Mouse (Mus musculus) hindbrain, postnatal 0 days (tissue): ENCODE results near the gene Wnk1. TPM values are rescaled to one million over a fixed set of nuclear protein-coding genes. Genes with fewer than 3 reads are reported as not detected.
"Not testable (repeated sequence)": the region's sequence is repeated elsewhere in the genome, so short reads cannot be mapped to it uniquely, and the experiment has no call there.

Source experiments
- ATAC-seq: fragments of 200-750 bp; cut with Nextera tagmentation; 2 replicates; pipeline ENCODE4 v1.8.0; 2017; ENCODE audit warnings: mild to moderate bottlenecking, moderate TSS enrichment, moderate library complexity
- DNase-seq: peaks from one replicate; pipeline ENCODE4 v3.0.0-alpha.2; 2015; ENCODE audit warnings: low spot score
- H3K27ac ChIP-seq: fragments of 300-500 bp; sonication (generic); 2 replicates; pipeline ENCODE4 v1.5.1; 2014; ENCODE audit warnings: mild to moderate bottlenecking
- H3K27me3 ChIP-seq: fragments of 300-500 bp; sonication (generic); 2 replicates; pipeline ENCODE4 v1.6.1; 2014; ENCODE audit warnings: low read length, mixed read lengths; ENCODE audit not compliant: insufficient read depth
- H3K36me3 ChIP-seq: fragments of 300-500 bp; sonication (generic); 2 replicates; pipeline ENCODE4 v1.6.1; 2014; ENCODE audit warnings: low read length, mixed read lengths; ENCODE audit not compliant: insufficient read depth
- H3K4me1 ChIP-seq: fragments of 300-500 bp; sonication (generic); 2 replicates; pipeline ENCODE4 v1.6.1; 2014; ENCODE audit warnings: antibody characterized with exemption, low read length, mixed read lengths; ENCODE audit not compliant: insufficient read depth
- H3K4me2 ChIP-seq: fragments of 300-500 bp; sonication (generic); 2 replicates; pipeline ENCODE4 v1.6.1; 2014; ENCODE audit warnings: low read depth, mild to moderate bottlenecking, low read length, moderate library complexity, mixed read lengths
- H3K4me3 ChIP-seq: fragments of 300-500 bp; sonication (generic); 2 replicates; pipeline ENCODE4 v1.5.1; 2014; ENCODE audit warnings: low read length
- H3K9ac ChIP-seq: fragments of 300-500 bp; sonication (generic); replicated peaks from 2 replicates; pipeline ENCODE4 v1.6.1; 2014; ENCODE audit warnings: mild to moderate bottlenecking, low read length, moderate library complexity, mixed read lengths
- H3K9me3 ChIP-seq: fragments of 300-500 bp; sonication (generic); 2 replicates; pipeline ENCODE4 v1.6.1; 2016; ENCODE audit warnings: low read length, mixed read lengths
- CTCF ChIP-seq: IDR thresholded peaks from 2 replicates; pipeline ENCODE4 v1.5.1; 2016; ENCODE audit warnings: antibody characterized with exemption, control low read depth, low read depth
- WGBS: fragments of 180-500 bp; shearing (Covaris S2); extraction: QIAGEN DNeasy Blood & Tissue Kit; methylation state at CpG from one replicate; pipeline ENCODE4 v1.1.7; 2014; 5-methylcytosine and 5-hydroxymethylcytosine counted together
- polyA plus RNA-seq: library from polyadenylated mRNA; unstranded; fragments of >200 nt; fragmentation: Nextera tagmentation; extraction: Ambion mirVana; gene quantifications from 2 replicates; pipeline ENCODE4 v1.2.1, GENCODE M21; 2015
- total RNA-seq: library from RNA; depleted of rRNA; stranded (reverse); fragments of >200 nt; gene quantifications from 2 replicates; pipeline ENCODE4 v1.2.3, GENCODE M21; 2014; rRNA removed

Gene Wnk1
- total RNA-seq = 118 and 133 TPM in 2 replicates
- 42.7 and 42.8 TPM in 2 replicates for polyA plus RNA-seq

DNA sequence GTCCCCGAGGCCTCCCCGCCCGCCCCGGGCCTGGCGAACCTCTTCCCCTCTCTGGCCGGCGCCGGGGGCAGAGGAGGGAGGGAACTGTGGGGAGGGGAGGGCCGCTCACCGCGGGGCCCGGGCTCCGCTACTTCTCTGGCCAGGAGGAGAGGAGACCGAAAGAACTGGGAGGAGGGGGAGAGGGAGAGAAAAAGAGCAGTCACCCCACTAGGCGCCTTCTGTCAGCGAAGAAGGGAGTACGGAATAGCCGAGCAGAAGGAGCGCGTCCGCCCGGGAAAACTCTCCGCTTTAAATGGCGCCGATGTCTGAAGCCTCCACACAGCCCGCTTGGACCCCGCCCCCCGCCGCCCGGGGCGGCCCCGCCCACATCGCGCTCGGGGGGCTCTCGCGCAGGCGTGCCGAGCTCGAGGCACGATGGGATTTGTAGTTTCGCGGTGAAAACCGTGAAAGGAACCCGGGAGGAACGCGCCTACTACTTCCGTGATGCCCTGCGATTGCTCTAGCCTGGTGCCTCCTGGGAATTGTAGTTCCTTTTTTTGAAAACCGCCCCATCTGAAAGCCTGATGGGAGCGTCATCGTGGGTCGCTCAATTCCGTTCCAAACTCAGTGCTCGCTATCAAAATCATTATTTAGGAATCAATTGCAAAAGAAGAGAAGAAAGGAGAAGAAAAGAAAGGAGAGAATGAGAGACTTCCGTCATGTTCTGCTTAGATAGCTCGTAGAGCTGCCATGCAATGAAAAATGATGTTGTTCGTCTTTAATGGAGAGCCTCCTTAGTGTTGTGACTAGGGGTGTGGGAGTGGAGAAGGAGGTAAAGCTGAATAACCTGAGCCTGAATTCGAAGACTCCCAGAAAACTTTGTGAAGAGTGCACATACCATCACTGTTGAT lies at the start of gene Wnk1:
TSS of gene Wnk1 (minus strand) at position 307 of the 890 bp plus-strand sequence.
- Histone ChIP-seq H3K4me3 (peak within 1 kb of the TSS; percentile 90), H3K9me3 (no peaks in the 10 kb centered on the region), H3K4me1 (peaks cover 9% of the 10 kb centered on the region), H3K27me3 (no peaks in the 10 kb centered on the region), H3K4me2 (peak within 1 kb of the TSS; percentile 98), H3K9ac (peak within 1 kb of the TSS; percentile 84), H3K27ac (peak within 1 kb of the TSS; percentile 97), H3K36me3 (no peaks in the 10 kb centered on the region)
- WGBS = under 1% methylated on average over 51 of the region's 59 CpGs
- no peak for TF ChIP-seq CTCF
- ATAC-seq = peak; percentile 97
- DNase-seq = peak; percentile 100

- not testable (repeated sequence) for H3K9me3 ChIP-seq, H3K4me3 ChIP-seq, H3K27ac ChIP-seq, ATAC-seq, H3K27me3 ChIP-seq, H3K4me1 ChIP-seq, H3K9ac ChIP-seq, DNase-seq, H3K36me3 ChIP-seq, H3K4me2 ChIP-seq
- WGBS = 90% methylated on average over 6 of the region's 8 CpGs
These were observed 48.6 kb upstream of the Wnk1 start for GRCm38 (mm10) chr6:120087041-120087440.

DNA sequence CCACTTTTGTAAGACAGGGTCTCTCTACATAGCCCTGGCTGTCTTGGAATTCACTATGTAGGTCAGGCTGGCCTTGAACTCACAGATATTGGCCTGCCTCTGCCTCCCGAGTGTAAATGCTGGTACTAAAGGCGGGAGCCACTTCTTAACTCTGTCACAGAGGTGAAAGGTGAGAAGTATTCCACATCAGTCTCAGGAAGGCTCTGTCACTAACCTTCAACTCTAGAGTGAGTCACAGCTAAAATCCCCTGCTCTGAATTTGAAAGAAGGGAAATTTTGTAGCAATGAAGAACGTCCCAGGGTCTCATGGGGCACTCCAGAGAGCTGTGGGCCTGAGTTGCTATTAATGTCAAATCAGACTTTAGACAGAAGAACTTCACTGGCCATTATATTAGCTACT lies 47.4 kb upstream of the Wnk1 start:
- no peak for TF ChIP-seq CTCF
- ATAC-seq (no peak), DNase-seq (no peak)

DNA sequence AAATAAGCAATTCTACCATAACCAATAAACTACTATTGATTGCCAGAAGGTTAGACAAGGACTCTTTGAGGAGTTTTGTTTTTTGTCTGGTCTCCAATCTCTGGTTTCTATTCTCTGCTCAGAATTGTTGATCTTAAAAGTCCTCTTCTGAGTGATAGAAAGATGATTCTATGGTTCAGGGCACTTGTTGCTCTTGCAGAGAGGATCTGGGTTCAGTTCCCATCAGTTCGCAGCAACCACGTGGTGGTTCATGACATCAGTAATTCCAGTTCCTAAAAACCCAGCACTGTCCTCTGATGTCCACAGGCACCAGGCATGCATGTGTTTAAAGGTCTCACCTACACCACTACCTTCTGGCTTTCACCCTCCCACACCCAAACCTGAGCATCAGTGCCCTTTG lies 46.5 kb upstream of the Wnk1 start:
- Histone ChIP-seq H3K4me1 (no peaks in the 10 kb centered on the region), H3K9ac (no peak overlapping the region), H3K36me3 (no peaks in the 10 kb centered on the region), H3K4me3 (no peak overlapping the region), H3K27ac (no peak overlapping the region), H3K27me3 (no peaks in the 10 kb centered on the region), H3K9me3 (no peaks in the 10 kb centered on the region), H3K4me2 (no peak overlapping the region)
- TF ChIP-seq CTCF = no peak
- 90% methylated on average over 2 of the region's 2 CpGs for WGBS
- no peak for ATAC-seq
- DNase-seq = no peak

More for the DNA sequence above, 47.4 kb upstream of the Wnk1 start:
- Histone ChIP-seq H3K9ac (no peak overlapping the region), H3K4me3 (no peak overlapping the region), H3K36me3 (no peaks in the 10 kb centered on the region), H3K9me3 (no peaks in the 10 kb centered on the region), H3K27ac (no peak overlapping the region), H3K4me2 (no peak overlapping the region), H3K27me3 (no peaks in the 10 kb centered on the region), H3K4me1 (no peaks in the 10 kb centered on the region)
- 79% methylated on average over 3 of the region's 3 CpGs for WGBS

DNA sequence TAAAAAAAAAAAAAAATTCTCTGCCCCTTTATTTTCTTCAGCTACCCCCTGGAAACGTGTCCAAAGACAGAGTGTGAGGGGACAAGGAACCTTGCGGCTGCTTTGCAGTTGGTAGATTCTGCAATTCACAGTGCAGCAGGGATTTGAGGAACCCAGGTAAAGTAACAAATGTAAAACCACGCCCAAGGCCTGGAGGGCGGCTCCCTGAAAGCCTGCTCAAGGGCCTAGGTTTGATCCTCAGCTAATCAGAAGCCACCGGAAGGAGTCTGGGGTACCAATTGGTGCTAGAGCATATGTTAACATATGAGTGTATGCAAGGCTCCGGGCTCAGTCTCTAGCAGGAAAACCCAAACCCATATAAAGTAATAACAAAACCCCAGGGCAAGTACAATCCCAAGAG lies 45.0 kb upstream of the Wnk1 start:
- Histone ChIP-seq H3K9ac (no peak overlapping the region), H3K27ac (no peak overlapping the region), H3K9me3 (no peaks in the 10 kb centered on the region), H3K4me2 (no peak overlapping the region), H3K27me3 (no peaks in the 10 kb centered on the region), H3K4me1 (no peaks in the 10 kb centered on the region), H3K4me3 (no peak overlapping the region), H3K36me3 (no peaks in the 10 kb centered on the region)
- 75% methylated on average over 6 of the region's 6 CpGs for WGBS
- ATAC-seq = no peak
- DNase-seq = no peak
- TF ChIP-seq CTCF = no peak

DNA sequence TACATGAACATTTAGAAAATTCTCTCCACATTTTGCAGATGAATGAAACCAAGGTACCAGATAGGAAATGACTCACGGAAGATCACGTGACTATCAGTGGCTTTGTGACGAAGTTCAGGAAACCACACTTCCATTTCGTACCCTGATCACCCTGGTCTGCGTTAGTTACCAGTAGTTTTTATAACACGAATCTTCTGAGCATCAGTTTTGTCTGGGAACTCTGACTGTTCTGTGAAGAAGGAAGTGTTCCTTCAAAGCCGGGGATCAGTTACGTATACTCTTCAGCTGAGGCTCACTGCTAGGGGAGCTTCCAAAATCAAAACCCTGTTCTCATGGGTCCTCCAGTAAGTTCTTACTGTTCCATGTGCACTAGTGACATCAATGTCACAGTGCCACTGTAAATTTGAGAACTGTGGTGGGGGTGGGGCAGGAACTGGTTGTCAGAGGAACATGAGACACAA lies 44.5 kb upstream of the Wnk1 start:
- no peak for DNase-seq
- Histone ChIP-seq H3K36me3 (no peaks in the 10 kb centered on the region), H3K27ac (no peak overlapping the region), H3K4me1 (no peaks in the 10 kb centered on the region), H3K27me3 (no peaks in the 10 kb centered on the region), H3K4me3 (no peak overlapping the region), H3K9ac (no peak overlapping the region), H3K9me3 (no peaks in the 10 kb centered on the region), H3K4me2 (no peak overlapping the region)
- WGBS = 89% methylated on average over 8 of the region's 8 CpGs
- no peak for TF ChIP-seq CTCF
- no peak for ATAC-seq
